Mouse (Mus musculus) lung, postnatal 0 days (tissue): ENCODE data around the gene Clcnka.

Source experiments
- CTCF ChIP-seq: IDR thresholded peaks from 2 replicates; pipeline ENCODE4 v1.5.1; 2016; ENCODE audit warnings: antibody characterized with exemption, mild to moderate bottlenecking
- EP300 ChIP-seq: IDR thresholded peaks from 2 replicates; pipeline ENCODE4 v1.6.1; 2016; ENCODE audit warnings: antibody characterized with exemption, mild to moderate bottlenecking, control low read depth

GRCm38 (mm10) chr4:141425484-141426479 lies 27.3 kb upstream of the Clcnka start:
- no peak; the same call in 1 of the 2 replicates for TF ChIP-seq CTCF
- no peak for TF ChIP-seq EP300
